Mouse (Mus musculus) heart, embryonic 12.5 days (tissue): ENCODE data around the gene Max. TPM values are rescaled to one million over a fixed set of nuclear protein-coding genes. Genes with fewer than 3 reads are reported as not detected.

ENCODE experiments used
- polyA plus RNA-seq: library from polyadenylated mRNA; unstranded; fragments of >200 nt; fragmentation: Nextera tagmentation; extraction: Ambion mirVana; gene quantifications from 2 replicates; pipeline ENCODE4 v1.2.1, GENCODE M21; 2016

Gene Max
- polyA plus RNA-seq, 1 experiment from 2014 or later = 8.2 TPM

Other genes starting within 250 kb of the Max start
- gene Churc1, start 196.7 kb downstream of the Max start, polyA plus RNA-seq = 124 and 131 TPM in 2 replicates
- gene Fntb, start 196.6 kb downstream of the Max start, polyA plus RNA-seq = 30.9 and 31.7 TPM in 2 replicates
- gene Gpx2, start 166.6 kb downstream of the Max start, polyA plus RNA-seq = 0.49 TPM in 1 of 2 replicates, not detected in the other
- 2.9 and 3.6 TPM in 2 replicates for gene Rab15, start 139.3 kb downstream of the Max start, polyA plus RNA-seq